Mouse (Mus musculus): ENCODE results near the gene Dennd4a. TPM values are rescaled to one million over a fixed set of nuclear protein-coding genes. Genes with fewer than 3 reads are reported as not detected.

The Dennd4a gene
- polyA plus RNA-seq, 1 experiment from 2014 or later: 6.1 TPM

GRCm38 (mm10) chr9:64786216-64786905 lies 24.8 kb upstream of the Dennd4a start:
- Histone ChIP-seq H3K27me3 (ENCODE audit: control insufficient read depth, insufficient read depth, low read length) (no peaks in the 10 kb centered on the region), H3K27ac (ENCODE audit: low read depth, low read length) (no peak overlapping the region), H3K36me3 (ENCODE audit: control insufficient read depth, insufficient read depth, low read length) (no peaks in the 10 kb centered on the region), H3K9me3 (ENCODE audit: control insufficient read depth, low read length) (no peaks in the 10 kb centered on the region), H3K4me3 (ENCODE audit: low read length) (no peak overlapping the region), H3K4me1 (ENCODE audit: control insufficient read depth, insufficient read depth, low read length) (no peaks in the 10 kb centered on the region), H3K9ac (ENCODE audit: low read depth, low read length) (no peak overlapping the region), H3K4me2 (replicated peaks; ENCODE audit: low read depth, low read length) (no peak overlapping the region)
- no peak for ATAC-seq (ENCODE audit: low FRiP score, low TSS enrichment)
- WGBS: 78% methylated on average over 9 of the region's 9 CpGs

DNA sequence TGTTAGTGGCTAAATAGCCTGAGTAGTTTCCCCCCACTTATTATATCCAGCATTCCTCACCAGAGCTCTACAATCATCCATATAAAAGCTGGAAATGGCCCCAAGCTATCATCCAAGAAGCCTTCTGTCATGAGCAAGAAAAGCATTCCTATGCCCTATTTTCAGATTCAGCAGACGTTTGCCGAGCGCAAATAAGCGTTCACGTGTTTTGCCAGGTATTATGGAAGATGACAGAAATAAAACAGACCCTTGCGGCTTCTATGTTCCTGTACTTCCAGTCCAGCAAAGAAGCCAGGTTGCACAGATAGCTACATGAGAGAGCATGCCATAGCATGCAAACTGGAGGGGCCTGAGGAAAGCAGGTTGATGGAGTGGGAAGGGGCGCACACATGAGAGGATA lies 23.1 kb upstream of the Dennd4a start:
- H3K4me2 ChIP-seq (replicated peaks; ENCODE audit: low read depth, low read length): no peak overlapping the region
- H3K27ac ChIP-seq (ENCODE audit: low read depth, low read length): no peak overlapping the region
- no peak overlapping the region for H3K9ac ChIP-seq (ENCODE audit: low read depth, low read length)
- H3K36me3 ChIP-seq (ENCODE audit: control insufficient read depth, insufficient read depth, low read length): no peaks in the 10 kb centered on the region
- no peak for ATAC-seq (ENCODE audit: low FRiP score, low TSS enrichment)
- H3K4me1 ChIP-seq (ENCODE audit: control insufficient read depth, insufficient read depth, low read length): no peaks in the 10 kb centered on the region
- no peaks in the 10 kb centered on the region for H3K9me3 ChIP-seq (ENCODE audit: control insufficient read depth, low read length)
- no peak overlapping the region for H3K4me3 ChIP-seq (ENCODE audit: low read length)
- 94% methylated on average over 7 of the region's 7 CpGs for WGBS
- no peaks in the 10 kb centered on the region for H3K27me3 ChIP-seq (ENCODE audit: control insufficient read depth, insufficient read depth, low read length)

GRCm38 (mm10) chr9:64789341-64789761 lies 21.8 kb upstream of the Dennd4a start:
- Histone ChIP-seq H3K4me2 (replicated peaks; ENCODE audit: low read depth, low read length) (no peak overlapping the region), H3K27ac (ENCODE audit: low read depth, low read length) (no peak overlapping the region), H3K27me3 (ENCODE audit: control insufficient read depth, insufficient read depth, low read length) (no peaks in the 10 kb centered on the region), H3K4me1 (ENCODE audit: control insufficient read depth, insufficient read depth, low read length) (no peaks in the 10 kb centered on the region), H3K9ac (ENCODE audit: low read depth, low read length) (no peak overlapping the region), H3K9me3 (ENCODE audit: control insufficient read depth, low read length) (no peaks in the 10 kb centered on the region), H3K4me3 (ENCODE audit: low read length) (no peak overlapping the region), H3K36me3 (ENCODE audit: control insufficient read depth, insufficient read depth, low read length) (no peaks in the 10 kb centered on the region)
- ATAC-seq (ENCODE audit: low FRiP score, low TSS enrichment): no peak
- 76% methylated on average over 13 of the region's 13 CpGs for WGBS

GRCm38 (mm10) chr9:64789887-64790400 lies 21.2 kb upstream of the Dennd4a start:
- Histone ChIP-seq H3K27ac (ENCODE audit: low read depth, low read length) (no peak overlapping the region), H3K9ac (ENCODE audit: low read depth, low read length) (no peak overlapping the region), H3K4me3 (ENCODE audit: low read length) (no peak overlapping the region), H3K4me1 (ENCODE audit: control insufficient read depth, insufficient read depth, low read length) (no peaks in the 10 kb centered on the region), H3K36me3 (ENCODE audit: control insufficient read depth, insufficient read depth, low read length) (no peaks in the 10 kb centered on the region), H3K4me2 (replicated peaks; ENCODE audit: low read depth, low read length) (no peak overlapping the region), H3K27me3 (ENCODE audit: control insufficient read depth, insufficient read depth, low read length) (no peaks in the 10 kb centered on the region), H3K9me3 (ENCODE audit: control insufficient read depth, low read length) (no peaks in the 10 kb centered on the region)
- ATAC-seq (ENCODE audit: low FRiP score, low TSS enrichment): no peak
- WGBS: 80% methylated on average over 10 of the region's 10 CpGs

DNA sequence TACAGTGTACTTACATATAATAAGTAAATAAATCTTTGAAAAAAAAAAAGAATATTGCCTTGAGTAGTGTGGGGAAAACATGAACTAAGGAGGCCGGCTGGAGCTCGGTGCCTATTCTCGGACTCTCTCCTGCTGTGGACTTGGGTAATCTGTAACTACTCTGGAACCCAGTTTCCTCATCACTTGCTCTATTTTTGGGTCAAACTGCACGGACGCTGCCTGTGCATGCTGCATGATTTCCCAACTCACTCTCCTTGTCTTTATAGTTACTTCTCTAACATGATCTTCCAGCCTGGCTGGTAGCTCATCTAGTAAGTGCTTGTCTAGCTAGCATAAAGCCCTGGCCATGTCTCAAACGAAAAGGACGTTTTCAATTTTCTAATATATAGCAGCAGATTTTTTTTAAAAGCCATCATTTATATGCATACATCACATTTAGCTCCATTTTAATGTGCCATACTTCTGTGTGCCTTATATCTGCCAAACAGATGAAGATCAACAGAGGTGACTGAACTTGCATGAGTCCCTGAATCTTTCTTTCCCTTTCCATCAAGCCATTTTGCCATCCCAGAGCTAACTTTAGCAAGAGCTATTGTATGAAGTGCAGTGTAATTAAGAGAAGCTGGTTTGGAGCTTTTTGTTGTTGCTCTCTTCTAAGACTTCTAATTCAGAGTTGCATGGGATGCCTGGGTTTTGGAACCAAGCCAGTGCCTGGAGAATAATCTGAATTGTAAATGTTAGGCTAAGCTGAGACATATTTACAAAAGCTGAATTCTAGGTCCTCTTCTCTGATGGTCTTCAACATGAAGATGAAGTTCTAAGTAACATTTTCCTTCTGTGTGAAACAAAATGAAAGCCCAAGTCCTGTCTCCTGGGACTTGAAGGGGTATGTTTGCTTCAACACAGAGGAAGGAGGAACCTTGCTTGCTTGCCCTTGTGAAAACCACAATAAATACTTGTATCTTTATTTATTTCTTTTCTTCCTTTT lies 20.2 kb upstream of the Dennd4a start:
- Histone ChIP-seq H3K4me1 (ENCODE audit: control insufficient read depth, insufficient read depth, low read length) (no peaks in the 10 kb centered on the region), H3K27me3 (ENCODE audit: control insufficient read depth, insufficient read depth, low read length) (no peaks in the 10 kb centered on the region), H3K9me3 (ENCODE audit: control insufficient read depth, low read length) (no peaks in the 10 kb centered on the region), H3K4me3 (ENCODE audit: low read length) (no peak overlapping the region), H3K4me2 (replicated peaks; ENCODE audit: low read depth, low read length) (no peak overlapping the region), H3K9ac (ENCODE audit: low read depth, low read length) (no peak overlapping the region), H3K27ac (ENCODE audit: low read depth, low read length) (no peak overlapping the region), H3K36me3 (ENCODE audit: control insufficient read depth, insufficient read depth, low read length) (no peaks in the 10 kb centered on the region)
- 84% methylated on average over 7 of the region's 7 CpGs for WGBS
- ATAC-seq (ENCODE audit: low FRiP score, low TSS enrichment): no peak

- Histone ChIP-seq H3K9me3 (ENCODE audit: control insufficient read depth, low read length) (no peaks in the 10 kb centered on the region), H3K4me2 (replicated peaks; ENCODE audit: low read depth, low read length) (no peak overlapping the region), H3K36me3 (ENCODE audit: control insufficient read depth, insufficient read depth, low read length) (no peaks in the 10 kb centered on the region), H3K27me3 (ENCODE audit: control insufficient read depth, insufficient read depth, low read length) (no peaks in the 10 kb centered on the region), H3K27ac (ENCODE audit: low read depth, low read length) (no peak overlapping the region), H3K4me3 (ENCODE audit: low read length) (no peak overlapping the region), H3K4me1 (ENCODE audit: control insufficient read depth, insufficient read depth, low read length) (no peaks in the 10 kb centered on the region), H3K9ac (ENCODE audit: low read depth, low read length) (no peak overlapping the region)
- WGBS: 70% methylated on average over 1 of the region's 1 CpGs
- ATAC-seq (ENCODE audit: low FRiP score, low TSS enrichment): no peak
These were observed 19.5 kb upstream of the Dennd4a start for GRCm38 (mm10) chr9:64791676-64792075.

DNA sequence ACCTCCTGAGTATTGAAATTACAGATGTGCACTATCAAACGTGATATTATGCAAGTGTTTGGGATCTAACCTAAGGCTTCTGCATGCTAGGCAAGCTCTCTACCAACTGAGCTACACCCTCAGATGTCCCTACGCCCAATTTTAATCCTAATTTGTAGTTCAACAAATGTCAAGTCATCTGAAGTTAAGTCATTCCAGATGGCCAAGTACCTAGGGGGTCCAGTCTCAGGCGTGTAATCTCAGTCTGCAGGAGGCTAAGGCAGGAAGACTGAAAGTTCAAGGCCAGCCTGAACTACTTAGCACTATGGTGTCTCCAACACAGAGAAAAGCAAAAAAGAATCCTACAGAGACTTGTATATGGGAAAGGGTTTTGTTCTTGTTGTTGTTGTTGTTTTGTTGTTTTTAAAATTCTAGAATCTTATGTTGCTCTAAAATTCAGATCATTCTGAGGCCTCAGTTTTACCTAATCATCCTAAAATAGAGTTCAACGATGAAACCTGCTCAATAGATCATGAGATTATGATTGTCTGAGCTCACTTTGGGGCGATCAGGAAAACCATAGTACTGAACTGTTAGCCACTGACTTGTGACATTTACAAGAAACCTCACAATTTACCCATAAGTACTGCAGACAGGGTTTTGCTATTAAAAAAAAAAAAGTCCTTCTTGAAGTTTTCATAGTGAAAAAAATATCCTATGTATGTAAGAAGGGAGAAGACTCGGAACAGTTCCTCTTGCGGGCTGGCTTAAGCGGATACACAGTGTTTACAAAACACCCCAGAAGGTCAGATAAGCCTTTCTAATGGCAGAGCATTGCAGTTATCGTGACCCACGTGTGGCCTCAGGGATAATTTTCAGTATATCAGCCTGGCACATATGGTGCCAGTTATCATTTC lies 18.5 kb upstream of the Dennd4a start:
- Histone ChIP-seq H3K9me3 (ENCODE audit: control insufficient read depth, low read length) (no peaks in the 10 kb centered on the region), H3K27ac (ENCODE audit: low read depth, low read length) (no peak overlapping the region), H3K4me1 (ENCODE audit: control insufficient read depth, insufficient read depth, low read length) (no peaks in the 10 kb centered on the region), H3K4me3 (ENCODE audit: low read length) (no peak overlapping the region), H3K4me2 (replicated peaks; ENCODE audit: low read depth, low read length) (no peak overlapping the region), H3K9ac (ENCODE audit: low read depth, low read length) (no peak overlapping the region), H3K36me3 (ENCODE audit: control insufficient read depth, insufficient read depth, low read length) (no peaks in the 10 kb centered on the region), H3K27me3 (ENCODE audit: control insufficient read depth, insufficient read depth, low read length) (no peaks in the 10 kb centered on the region)
- 81% methylated on average over 10 of the region's 10 CpGs for WGBS
- no peak for ATAC-seq (ENCODE audit: low FRiP score, low TSS enrichment)

GRCm38 (mm10) chr9:64793275-64793590 lies 17.9 kb upstream of the Dennd4a start:
- H3K27ac ChIP-seq (ENCODE audit: low read depth, low read length): no peak overlapping the region
- no peak overlapping the region for H3K4me2 ChIP-seq (replicated peaks; ENCODE audit: low read depth, low read length)
- H3K4me1 ChIP-seq (ENCODE audit: control insufficient read depth, insufficient read depth, low read length): no peaks in the 10 kb centered on the region
- H3K9me3 ChIP-seq (ENCODE audit: control insufficient read depth, low read length): no peaks in the 10 kb centered on the region
- no peaks in the 10 kb centered on the region for H3K36me3 ChIP-seq (ENCODE audit: control insufficient read depth, insufficient read depth, low read length)
- H3K4me3 ChIP-seq (ENCODE audit: low read length): no peak overlapping the region
- H3K27me3 ChIP-seq (ENCODE audit: control insufficient read depth, insufficient read depth, low read length): no peaks in the 10 kb centered on the region
- H3K9ac ChIP-seq (ENCODE audit: low read depth, low read length): no peak overlapping the region
- ATAC-seq (ENCODE audit: low FRiP score, low TSS enrichment): no peak

Data from kidney, embryonic 14.5 days (tissue).